Mouse (Mus musculus) intestine, embryonic 15.5 days (tissue): Measurements from ENCODE around the gene Wbp2. TPM values are rescaled to one million over a fixed set of nuclear protein-coding genes. Genes with fewer than 3 reads are reported as not detected.

Experiments
- ATAC-seq: fragments of 200-750 bp; cut with Nextera tagmentation; 2 replicates; pipeline ENCODE4 v1.8.0; 2017; ENCODE audit warnings: moderate TSS enrichment, moderate library complexity
- H3K27ac ChIP-seq: fragments of 300-500 bp; sonication (generic); 2 replicates; pipeline ENCODE4 v1.5.1; 2015; ENCODE audit warnings: mild to moderate bottlenecking, inconsistent platforms
- H3K27me3 ChIP-seq: fragments of 300-500 bp; sonication (generic); replicated peaks from 2 replicates; pipeline ENCODE4 v1.6.1; 2015; ENCODE audit warnings: inconsistent platforms
- H3K36me3 ChIP-seq: fragments of 300-500 bp; sonication (generic); 2 replicates; pipeline ENCODE4 v1.6.1; 2015; ENCODE audit warnings: inconsistent platforms
- H3K4me1 ChIP-seq: fragments of 300-500 bp; sonication (generic); replicated peaks from 2 replicates; pipeline ENCODE4 v1.6.1; 2015; ENCODE audit warnings: inconsistent platforms
- H3K4me2 ChIP-seq: fragments of 300-500 bp; sonication (generic); replicated peaks from 2 replicates; pipeline ENCODE4 v1.6.1; 2015; ENCODE audit warnings: mild to moderate bottlenecking, inconsistent platforms
- H3K4me3 ChIP-seq: fragments of 300-500 bp; sonication (generic); replicated peaks from 2 replicates; pipeline ENCODE4 v1.5.1; 2015; ENCODE audit warnings: inconsistent platforms
- H3K9ac ChIP-seq: fragments of 300-500 bp; sonication (generic); 2 replicates; pipeline ENCODE4 v1.6.1; 2015; ENCODE audit warnings: inconsistent platforms
- H3K9me3 ChIP-seq: fragments of 300-500 bp; sonication (generic); 2 replicates; pipeline ENCODE4 v1.6.1; 2016; ENCODE audit warnings: inconsistent platforms
- WGBS: fragments of 180-500 bp; shearing (Covaris S2); methylation state at CpG from one replicate; pipeline ENCODE4 v1.1.7; 2015; 5-methylcytosine and 5-hydroxymethylcytosine counted together
- polyA plus RNA-seq: library from polyadenylated mRNA; unstranded; fragments of >200 nt; fragmentation: Nextera tagmentation; extraction: Ambion mirVana; gene quantifications from 2 replicates; pipeline ENCODE4 v1.2.1, GENCODE M21; 2015

Gene Wbp2
- polyA plus RNA-seq, 1 experiment from 2014 or later, result 93.5 TPM

- no peaks in the 10 kb centered on the region for H3K4me1 ChIP-seq
- ATAC-seq, result no peak
- no peak overlapping the region for H3K4me2 ChIP-seq
- no peaks in the 10 kb centered on the region for H3K27me3 ChIP-seq
- no peaks in the 10 kb centered on the region for H3K36me3 ChIP-seq
- WGBS, result 82% methylated on average over 12 of the region's 12 CpGs
- no peak overlapping the region for H3K9ac ChIP-seq
- H3K27ac ChIP-seq, result no peak overlapping the region
- H3K9me3 ChIP-seq, result no peaks in the 10 kb centered on the region
- no peak overlapping the region for H3K4me3 ChIP-seq
These were observed 21.4 kb downstream of the Wbp2 start for GRCm38 (mm10) chr11:116065345-116065744.

GRCm38 (mm10) chr11:116064187-116064867 lies 22.5 kb downstream of the Wbp2 start:
- no peak overlapping the region for H3K27ac ChIP-seq
- no peaks in the 10 kb centered on the region for H3K4me1 ChIP-seq
- no peak overlapping the region for H3K4me3 ChIP-seq
- H3K4me2 ChIP-seq, result no peak overlapping the region
- H3K9me3 ChIP-seq, result no peaks in the 10 kb centered on the region
- H3K9ac ChIP-seq, result no peak overlapping the region
- no peaks in the 10 kb centered on the region for H3K27me3 ChIP-seq
- WGBS, result 68% methylated on average over 23 of the region's 23 CpGs
- ATAC-seq, result no peak
- H3K36me3 ChIP-seq, result peaks cover 4% of the 10 kb centered on the region

DNA sequence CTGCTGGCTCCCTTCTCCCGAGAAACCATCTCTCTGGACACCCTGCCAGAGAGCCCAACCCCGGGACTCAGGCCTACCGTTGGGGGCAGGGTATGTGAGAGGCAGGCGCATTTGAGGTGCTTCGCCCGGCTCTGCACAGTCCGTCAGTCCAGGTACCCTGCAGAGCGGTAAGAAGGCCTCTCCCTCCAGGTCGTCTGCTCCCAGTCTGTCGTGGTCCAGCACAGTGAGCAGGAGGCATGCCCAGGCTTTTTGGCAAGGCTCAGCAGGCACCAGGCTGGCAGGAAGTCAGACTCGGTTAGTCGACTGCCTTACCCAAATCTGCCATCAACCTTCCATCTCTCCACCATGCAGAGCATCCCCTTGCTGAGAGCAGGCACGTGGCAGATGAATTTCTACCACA lies 23.2 kb downstream of the Wbp2 start:
- Histone ChIP-seq H3K9ac (no peak overlapping the region), H3K27ac (no peak overlapping the region), H3K4me1 (no peaks in the 10 kb centered on the region), H3K4me3 (no peak overlapping the region), H3K4me2 (no peak overlapping the region), H3K36me3 (peaks cover 12% of the 10 kb centered on the region), H3K9me3 (no peaks in the 10 kb centered on the region), H3K27me3 (no peaks in the 10 kb centered on the region)
- ATAC-seq, result no peak
- WGBS, result 70% methylated on average over 13 of the region's 13 CpGs

- ATAC-seq, result no peak
- Histone ChIP-seq H3K27ac (no peak overlapping the region), H3K36me3 (peaks cover 23% of the 10 kb centered on the region), H3K4me3 (no peak overlapping the region), H3K4me1 (no peaks in the 10 kb centered on the region), H3K9ac (no peak overlapping the region), H3K9me3 (no peaks in the 10 kb centered on the region), H3K27me3 (no peaks in the 10 kb centered on the region), H3K4me2 (no peak overlapping the region)
- 72% methylated on average over 8 of the region's 8 CpGs for WGBS
These were observed 24.3 kb downstream of the Wbp2 start for GRCm38 (mm10) chr11:116062521-116062920.

- Histone ChIP-seq H3K9ac (no peak overlapping the region), H3K4me3 (no peak overlapping the region), H3K36me3 (peaks cover 29% of the 10 kb centered on the region), H3K27ac (no peak overlapping the region), H3K9me3 (no peaks in the 10 kb centered on the region), H3K4me1 (no peaks in the 10 kb centered on the region), H3K4me2 (no peak overlapping the region), H3K27me3 (no peaks in the 10 kb centered on the region)
- WGBS, result 86% methylated on average over 13 of the region's 13 CpGs
- no peak for ATAC-seq
These were observed 25.0 kb downstream of the Wbp2 start for GRCm38 (mm10) chr11:116061641-116062415.

- 78% methylated on average over 9 of the region's 9 CpGs for WGBS
- ATAC-seq, result no peak
- Histone ChIP-seq H3K27me3 (no peaks in the 10 kb centered on the region), H3K9me3 (no peaks in the 10 kb centered on the region), H3K9ac (no peak overlapping the region), H3K4me1 (no peaks in the 10 kb centered on the region), H3K27ac (no peak overlapping the region), H3K4me3 (no peak overlapping the region), H3K4me2 (no peak overlapping the region), H3K36me3 (peaks cover 39% of the 10 kb centered on the region)
These were observed 26.2 kb downstream of the Wbp2 start for GRCm38 (mm10) chr11:116060596-116060995.

- WGBS, result 95% methylated on average over 11 of the region's 11 CpGs
- no peak for ATAC-seq
- H3K36me3 ChIP-seq, result peaks cover 48% of the 10 kb centered on the region
These were observed 27.1 kb downstream of the Wbp2 start for GRCm38 (mm10) chr11:116059691-116060025.

DNA sequence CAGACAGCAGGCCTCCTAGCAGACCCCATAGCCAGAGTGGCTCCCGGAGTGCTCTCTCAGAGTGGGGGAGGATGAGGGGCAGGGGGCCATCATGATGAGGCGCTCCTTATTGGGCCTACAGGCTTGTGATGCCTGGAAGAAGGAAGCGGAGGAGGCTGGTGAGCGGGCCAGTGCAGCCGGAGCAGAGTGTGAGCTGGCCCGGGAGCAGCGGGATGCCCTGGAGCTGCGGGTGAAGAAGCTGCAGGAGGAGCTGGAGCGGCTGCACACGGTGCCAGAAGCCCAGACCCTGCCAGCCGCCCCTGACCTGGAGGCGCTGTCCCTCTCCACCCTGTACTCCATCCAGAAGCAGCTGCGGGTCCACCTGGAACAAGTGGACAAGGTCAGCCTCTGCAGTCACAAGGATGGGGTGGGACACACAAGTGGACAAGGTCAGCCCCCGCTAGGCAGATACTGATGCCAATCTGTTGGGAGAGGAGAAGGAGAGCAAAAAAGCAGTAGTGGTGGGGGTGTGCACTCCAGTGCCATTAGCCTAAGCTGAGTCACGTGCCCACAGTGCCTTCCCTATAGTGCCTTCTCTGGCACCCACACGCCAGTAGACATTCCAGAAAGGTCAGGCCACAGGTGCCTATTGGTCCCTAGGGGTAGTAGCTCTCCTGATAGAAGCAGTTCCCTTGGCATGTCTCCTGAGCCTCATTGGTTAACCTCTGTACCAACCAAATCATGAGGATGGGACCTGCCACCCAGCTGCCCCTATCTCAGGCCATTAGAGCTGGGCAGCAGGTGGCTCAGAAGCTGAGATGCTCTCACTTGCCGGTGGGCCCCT lies 27.7 kb downstream of the Wbp2 start:
- H3K4me1 ChIP-seq, result no peaks in the 10 kb centered on the region
- no peak overlapping the region for H3K27ac ChIP-seq
- peaks cover 54% of the 10 kb centered on the region for H3K36me3 ChIP-seq
- no peak overlapping the region for H3K9ac ChIP-seq
- H3K27me3 ChIP-seq, result no peaks in the 10 kb centered on the region
- 91% methylated on average over 17 of the region's 17 CpGs for WGBS
- no peak overlapping the region for H3K4me2 ChIP-seq
- no peak overlapping the region for H3K4me3 ChIP-seq
- no peaks in the 10 kb centered on the region for H3K9me3 ChIP-seq
- ATAC-seq, result no peak

More at GRCm38 (mm10) chr11:116059691-116060025, 27.1 kb downstream of the Wbp2 start:
- no peak overlapping the region for H3K27ac ChIP-seq
- H3K4me1 ChIP-seq, result no peaks in the 10 kb centered on the region
- H3K9ac ChIP-seq, result no peak overlapping the region
- H3K4me2 ChIP-seq, result no peak overlapping the region
- no peaks in the 10 kb centered on the region for H3K27me3 ChIP-seq
- H3K9me3 ChIP-seq, result no peaks in the 10 kb centered on the region
- no peak overlapping the region for H3K4me3 ChIP-seq

DNA sequence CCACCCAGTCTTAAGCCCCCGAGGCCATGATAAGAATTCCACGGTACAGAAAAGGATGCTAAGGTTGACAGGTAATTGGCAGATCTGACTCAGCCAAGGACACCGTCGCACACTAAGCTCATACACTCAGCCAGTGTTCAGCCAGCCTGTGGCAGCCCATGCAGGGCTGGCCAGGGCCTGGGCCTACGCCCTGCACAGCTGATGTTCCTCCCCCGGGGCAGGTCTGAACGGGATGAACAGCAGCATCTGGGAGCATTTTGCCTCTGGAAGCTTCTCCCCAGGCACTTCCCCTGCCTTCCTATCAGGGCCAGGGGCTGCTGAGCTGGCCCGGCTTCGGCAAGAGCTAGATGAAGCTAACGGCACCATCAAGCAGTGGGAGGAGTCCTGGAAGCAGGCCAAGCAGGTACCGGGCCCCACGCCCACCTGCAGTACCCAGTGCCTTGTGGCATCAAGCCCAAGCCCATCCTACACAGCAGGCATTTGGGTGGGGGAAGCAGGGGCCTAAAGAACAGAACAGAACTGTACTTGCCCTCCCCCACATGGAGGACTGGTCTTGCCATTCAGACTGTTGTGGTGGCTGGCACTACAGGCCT lies 28.7 kb downstream of the Wbp2 start:
- H3K4me2 ChIP-seq, result no peak overlapping the region
- no peak overlapping the region for H3K9ac ChIP-seq
- no peaks in the 10 kb centered on the region for H3K9me3 ChIP-seq
- WGBS, result 72% methylated on average over 12 of the region's 12 CpGs
- no peak for ATAC-seq
- H3K27me3 ChIP-seq, result no peaks in the 10 kb centered on the region
- no peak overlapping the region for H3K4me3 ChIP-seq
- peaks cover 63% of the 10 kb centered on the region for H3K36me3 ChIP-seq
- H3K27ac ChIP-seq, result no peak overlapping the region
- no peaks in the 10 kb centered on the region for H3K4me1 ChIP-seq

- 84% methylated on average over 4 of the region's 4 CpGs for WGBS
- Histone ChIP-seq H3K9ac (no peak overlapping the region), H3K9me3 (no peaks in the 10 kb centered on the region), H3K4me2 (no peak overlapping the region), H3K36me3 (peaks cover 69% of the 10 kb centered on the region), H3K4me3 (no peak overlapping the region), H3K4me1 (no peaks in the 10 kb centered on the region), H3K27ac (no peak overlapping the region), H3K27me3 (no peaks in the 10 kb centered on the region)
- no peak for ATAC-seq
These were observed 29.4 kb downstream of the Wbp2 start for GRCm38 (mm10) chr11:116057237-116057881.

- H3K9me3 ChIP-seq, result no peaks in the 10 kb centered on the region
- H3K4me1 ChIP-seq, result no peaks in the 10 kb centered on the region
- WGBS, result 94% methylated on average over 11 of the region's 11 CpGs
- no peak overlapping the region for H3K4me2 ChIP-seq
- H3K4me3 ChIP-seq, result no peak overlapping the region
- peaks cover 80% of the 10 kb centered on the region for H3K36me3 ChIP-seq
- H3K27me3 ChIP-seq, result no peaks in the 10 kb centered on the region
- H3K27ac ChIP-seq, result no peak overlapping the region
- no peak overlapping the region for H3K9ac ChIP-seq
- no peak for ATAC-seq
These were observed 30.9 kb downstream of the Wbp2 start for GRCm38 (mm10) chr11:116055873-116056272.
